Mouse (Mus musculus) C2C12 (cell line): Measurements from ENCODE around the gene 4833439L19Rik. TPM values are rescaled to one million over a fixed set of nuclear protein-coding genes. Genes with fewer than 3 reads are reported as not detected.
"Not testable (repeated sequence)": the region's sequence is repeated elsewhere in the genome, so short reads cannot be mapped to it uniquely, and the experiment has no call there.

Experiments used
- H3K27me3 ChIP-seq: one replicate; pipeline ENCODE4 v1.6.1; 2011; ENCODE audit not compliant: control insufficient read depth, insufficient read depth, insufficient read length
- H3K36me3 ChIP-seq: one replicate; pipeline ENCODE4 v1.6.1; 2011; ENCODE audit not compliant: control insufficient read depth, insufficient read depth
- H3K4me3 ChIP-seq: one replicate; pipeline ENCODE4 v1.5.1; 2011; ENCODE audit warnings: mild to moderate bottlenecking, control low read depth; ENCODE audit not compliant: poor library complexity, insufficient read depth, severe bottlenecking
- H3K79me2 ChIP-seq: one replicate; pipeline ENCODE4 v1.6.1; 2011; ENCODE audit not compliant: control insufficient read depth, insufficient read depth
- H3K79me3 ChIP-seq: one replicate; pipeline ENCODE4 v1.6.1; 2011; ENCODE audit warnings: low read depth, control low read depth
- H3ac ChIP-seq: one replicate; pipeline ENCODE3; 2011; ENCODE audit warnings: low read depth; ENCODE audit not compliant: control insufficient read depth, insufficient read length
- CEBPB ChIP-seq: IDR thresholded peaks from one replicate; pipeline ENCODE4 v1.6.1; 2011; ENCODE audit warnings: low read depth, mild to moderate bottlenecking, control low read depth, moderate library complexity
- CTCF ChIP-seq: IDR thresholded peaks from one replicate; pipeline ENCODE4 v1.5.1; 2011; ENCODE audit not compliant: control insufficient read depth, insufficient read depth, insufficient read length
- FOSL1 ChIP-seq: IDR thresholded peaks from one replicate; pipeline ENCODE4 v1.8.0; 2011; ENCODE audit warnings: mild to moderate bottlenecking, low read length; ENCODE audit not compliant: poor library complexity, insufficient read depth, severe bottlenecking
- MAX ChIP-seq: IDR thresholded peaks from one replicate; pipeline ENCODE4 v1.6.1; 2011; ENCODE audit warnings: mild to moderate bottlenecking, control low read depth
- MYOD1 ChIP-seq: IDR thresholded peaks from one replicate; pipeline ENCODE4 v1.6.1; 2011; ENCODE audit warnings: low read depth; ENCODE audit not compliant: control insufficient read depth, insufficient read length
- MYOG ChIP-seq: IDR thresholded peaks from one replicate; pipeline ENCODE4 v1.6.1; 2011; ENCODE audit not compliant: control insufficient read depth, insufficient read length; ENCODE audit errors: extremely low read depth
- USF1 ChIP-seq: IDR thresholded peaks from one replicate; pipeline ENCODE4 v1.6.1; 2011; ENCODE audit warnings: low read depth, mild to moderate bottlenecking, control low read depth, moderate library complexity
- long read RNA-seq, 2 experiments: library from polyadenylated mRNA; unstranded; transcript quantifications; one replicate each; pipeline ENCODE4 v2.0.0; 2019 to 2020
- polyA plus RNA-seq: library from polyadenylated mRNA; unstranded; fragments of >200 nt; fragmentation: generic; extraction: Trizol; gene quantifications from one replicate; pipeline ENCODE4 v1.2.1, GENCODE M21; 2012; ENCODE audit warnings: missing spikeins

Gene 4833439L19Rik
- polyA plus RNA-seq, result 62.8 TPM
- long read RNA-seq, experiment 1, transcript 4833439L19Rik-208 (8 exons, 2,502 nt), result minor isoform, 11 of 132 reads
- long read RNA-seq, experiment 1, transcript 4833439L19Rik-201 (9 exons, 2,727 nt), result major isoform, 55 of 132 reads
- long read RNA-seq, experiment 1, transcript 4833439L19Rik-209 (5 exons, 946 nt), result minor isoform, 17 of 132 reads
- long read RNA-seq, experiment 1, partial matches to known transcripts, result 5 of 132 reads
- long read RNA-seq, experiment 1, other reads (novel, unspliced or antisense), result 44 of 132 reads
- long read RNA-seq, experiment 2, transcript 4833439L19Rik-209 (5 exons, 946 nt), result minor isoform, 70 of 621 reads
- long read RNA-seq, experiment 2, transcript 4833439L19Rik-208 (8 exons, 2,502 nt), result minor isoform, 57 of 621 reads
- long read RNA-seq, experiment 2, transcript 4833439L19Rik-201 (9 exons, 2,727 nt), result major isoform, 331 of 621 reads
- long read RNA-seq, experiment 2, partial matches to known transcripts, result 47 of 621 reads
- long read RNA-seq, experiment 2, other reads (novel, unspliced or antisense), result 115 of 621 reads

- Histone ChIP-seq H3K27me3 (no peaks in the 10 kb centered on the region), H3K4me3 (peak within 1 kb of the TSS; percentile 96), H3K79me3 (peaks cover 26% of the 10 kb centered on the region), H3K79me2 (peaks cover 38% of the 10 kb centered on the region), H3K36me3 (peaks cover 2% of the 10 kb centered on the region), H3ac (peak within 1 kb of the TSS; percentile 92)
- TF ChIP-seq CEBPB, result no peak
- no peak for TF ChIP-seq MAX
Observed at GRCm38 (mm10) chr13:54565201-54565581, at the start of gene 4833439L19Rik. Gene 4833439L19Rik (minus strand): TSS chr13:54565435.

DNA sequence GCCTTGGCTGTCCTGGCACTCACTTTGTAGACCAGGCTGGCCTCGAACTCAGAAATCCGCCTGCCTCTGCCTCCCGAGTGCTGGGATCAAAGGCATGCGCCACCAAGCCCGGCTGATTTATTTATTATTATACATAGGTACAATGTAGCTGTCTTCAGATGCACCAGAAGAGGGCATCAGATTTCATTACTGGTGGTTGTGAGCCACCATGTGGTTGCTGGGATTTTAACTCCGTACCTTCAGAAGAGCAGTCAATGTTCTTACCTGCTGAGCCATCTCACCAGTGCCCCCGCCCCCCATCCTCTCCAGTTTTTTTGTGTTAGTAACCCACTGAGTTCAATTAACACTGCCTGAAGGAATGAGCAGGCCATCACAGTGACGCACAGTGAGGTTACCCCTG, 47.9 kb upstream of the 4833439L19Rik start:
- H3K79me3 ChIP-seq, H3ac ChIP-seq, H3K79me2 ChIP-seq, H3K27me3 ChIP-seq, H3K36me3 ChIP-seq, H3K4me3 ChIP-seq: not testable (repeated sequence)

DNA sequence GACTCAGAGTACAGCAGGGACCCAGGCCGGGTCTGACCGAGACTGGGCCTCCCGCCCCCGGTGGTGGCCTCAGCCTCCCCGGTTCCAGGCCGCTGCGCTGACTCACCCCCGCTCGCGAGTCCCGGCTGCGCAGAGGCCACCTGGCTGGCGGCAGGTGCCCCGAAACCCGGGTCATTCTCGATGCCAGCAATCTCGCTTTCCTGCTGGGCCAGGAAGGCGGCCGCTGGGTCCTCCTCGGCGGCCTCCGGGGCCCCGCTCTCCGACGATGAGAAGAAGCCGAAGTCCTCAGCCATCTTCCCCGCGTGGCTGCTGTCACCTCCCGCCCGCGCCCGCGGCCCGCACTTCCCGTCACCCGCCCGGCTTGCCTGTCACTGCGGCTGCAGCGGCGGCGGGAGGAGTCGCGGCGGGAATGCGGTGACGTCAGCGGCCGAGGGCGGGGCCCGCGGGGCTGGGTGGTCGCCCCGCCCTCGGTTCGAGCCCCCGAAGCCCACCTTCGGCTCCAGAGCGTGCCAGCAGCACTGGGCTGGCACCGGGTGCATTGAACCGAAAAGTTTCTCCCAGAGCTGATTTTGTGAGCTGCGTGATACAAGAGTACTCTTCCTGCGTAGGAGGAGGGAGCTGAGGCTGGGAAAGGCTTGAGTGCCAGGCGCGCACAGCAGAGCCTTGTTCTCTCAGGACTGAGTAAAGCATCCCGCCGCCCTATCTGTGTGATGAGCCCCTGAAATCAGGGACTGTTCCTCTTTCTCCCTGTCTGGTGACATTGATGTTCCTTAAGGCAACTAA, 45.9 kb upstream of the 4833439L19Rik start, which contains the start of gene Cltb:
Gene Cltb, minus strand, starts transcription at position 373 of the 783 bp plus-strand sequence.
- H3K79me3 ChIP-seq, result no peaks in the 10 kb centered on the region
- no peaks in the 10 kb centered on the region for H3K79me2 ChIP-seq
- no peaks in the 10 kb centered on the region for H3K36me3 ChIP-seq
- peak within 1 kb of the TSS; percentile 49 for H3K4me3 ChIP-seq
- H3K27me3 ChIP-seq, result no peaks in the 10 kb centered on the region
- TF ChIP-seq MAX, result peak; percentile 22
- no peak for TF ChIP-seq USF1
- peak within 1 kb of the TSS; percentile 54 for H3ac ChIP-seq

DNA sequence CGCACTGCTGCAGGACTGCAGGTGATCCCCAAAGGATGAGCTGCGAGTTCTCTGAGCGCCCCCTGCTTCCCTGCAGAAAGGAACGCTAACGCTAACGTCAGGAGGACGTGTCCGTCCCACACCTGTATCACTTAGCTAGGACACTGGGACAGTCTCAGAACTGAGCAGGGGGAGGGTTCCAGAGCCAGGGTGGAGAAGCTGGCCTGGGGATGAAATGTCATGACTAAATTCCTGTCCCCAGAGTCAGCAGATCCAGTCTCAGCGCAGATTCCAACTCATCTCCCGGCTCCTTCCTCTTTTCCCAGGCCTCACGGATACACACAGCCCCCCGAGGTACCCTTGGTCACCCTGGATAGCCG, 45.4 kb upstream of the 4833439L19Rik start:
- TF ChIP-seq CTCF (no peak), MYOD1 (no peak), FOSL1 (no peak), USF1 (no peak), CEBPB (no peak), MAX (no peak), MYOG (no peak)
- Histone ChIP-seq H3ac (peak overlapping the region; percentile 54), H3K79me3 (no peaks in the 10 kb centered on the region), H3K27me3 (no peaks in the 10 kb centered on the region), H3K36me3 (no peaks in the 10 kb centered on the region), H3K79me2 (no peaks in the 10 kb centered on the region), H3K4me3 (peak overlapping the region; percentile 49)

DNA sequence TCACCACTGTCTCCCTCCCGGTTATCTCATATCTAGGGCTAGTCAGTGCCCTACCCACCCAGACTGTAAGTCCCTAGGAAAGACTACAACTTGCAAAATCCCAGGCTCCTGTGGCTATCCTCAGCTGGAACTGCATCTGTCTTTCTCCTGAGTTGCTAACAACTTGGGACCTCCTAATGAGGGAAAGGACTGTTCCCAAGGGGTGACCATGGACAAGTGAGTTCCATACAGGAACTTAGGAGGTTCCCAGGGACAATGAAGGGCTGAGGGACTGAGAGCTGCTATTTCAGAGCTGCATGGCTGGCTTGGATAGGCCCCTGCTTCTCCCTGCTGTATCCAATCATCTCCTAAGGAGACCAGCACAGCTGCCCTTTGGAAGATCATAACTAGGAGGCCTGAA, 44.1 kb upstream of the 4833439L19Rik start:
- H3K36me3 ChIP-seq, result no peaks in the 10 kb centered on the region
- no peaks in the 10 kb centered on the region for H3K79me3 ChIP-seq
- no peak overlapping the region for H3ac ChIP-seq
- TF ChIP-seq CEBPB, result no peak
- no peak for TF ChIP-seq USF1
- no peak for TF ChIP-seq MAX
- TF ChIP-seq MYOG, result no peak
- TF ChIP-seq FOSL1, result no peak
- no peak for TF ChIP-seq MYOD1
- TF ChIP-seq CTCF, result no peak
- no peaks in the 10 kb centered on the region for H3K79me2 ChIP-seq
- no peak overlapping the region for H3K4me3 ChIP-seq
- no peaks in the 10 kb centered on the region for H3K27me3 ChIP-seq

DNA sequence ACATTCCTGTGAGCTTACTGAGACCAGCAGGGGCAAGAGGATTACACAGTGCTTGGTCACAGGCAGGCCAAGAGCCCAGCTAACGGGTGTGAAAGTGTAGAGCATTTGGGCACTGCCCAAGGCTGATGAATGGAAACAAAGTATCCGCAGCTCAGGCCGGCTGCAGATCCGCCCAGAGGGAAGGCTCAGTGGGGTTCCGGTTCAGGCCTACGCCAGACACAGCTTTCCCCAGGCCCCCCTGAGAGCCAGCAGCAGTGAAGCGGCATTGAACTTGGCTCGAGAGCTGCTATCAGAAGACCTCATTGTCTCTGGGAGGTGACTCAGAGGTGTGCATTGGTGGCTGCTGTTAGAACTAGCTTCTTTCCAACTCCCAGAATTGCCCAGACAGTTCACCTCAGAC, 43.4 kb upstream of the 4833439L19Rik start:
- Histone ChIP-seq H3K79me2 (no peaks in the 10 kb centered on the region), H3ac (no peak overlapping the region), H3K79me3 (no peaks in the 10 kb centered on the region), H3K27me3 (no peaks in the 10 kb centered on the region), H3K36me3 (no peaks in the 10 kb centered on the region), H3K4me3 (no peak overlapping the region)
- TF ChIP-seq CEBPB (no peak), MAX (no peak)
